Mouse (Mus musculus): Measurements from ENCODE around the gene Kcnh2. TPM values are rescaled to one million over a fixed set of nuclear protein-coding genes. Genes with fewer than 3 reads are reported as not detected.
A peak's percentile ranks its signal among the peaks of the same experiment; 100 is the strongest.

Gene Kcnh2
- polyA plus RNA-seq, 1 experiment from 2014 or later, result 13.1 TPM

GRCm38 (mm10) chr5:24383026-24383859 is 31.8 kb upstream of the Kcnh2 start:
- peaks cover 9% of the 10 kb centered on the region; the same call in 1 of the 2 replicates for H3K27me3 ChIP-seq (ENCODE audit: control insufficient read depth, insufficient read depth, low read length)
- H3K36me3 ChIP-seq (ENCODE audit: control insufficient read depth, insufficient read depth, low read length), result no peaks in the 10 kb centered on the region
- peak overlapping the region; percentile 70 for H3K4me2 ChIP-seq (ENCODE audit: low read length)
- peaks cover 24% of the 10 kb centered on the region for H3K4me1 ChIP-seq (ENCODE audit: control insufficient read depth, insufficient read depth, low read length)
- peak; percentile 97 for DNase-seq
- peak; percentile 87 for ATAC-seq (ENCODE audit: low FRiP score, low TSS enrichment)
- under 1% methylated on average over 34 of the region's 34 CpGs for WGBS
- peak overlapping the region; percentile 39 for H3K4me3 ChIP-seq (replicated peaks; ENCODE audit: low read depth, low read length)
- peak overlapping the region; percentile 70 for H3K27ac ChIP-seq (replicated peaks; ENCODE audit: low read depth, low read length)
- peak overlapping the region; percentile 52 for H3K9ac ChIP-seq (replicated peaks; ENCODE audit: low read length)
- H3K9me3 ChIP-seq (ENCODE audit: control insufficient read depth, low read length), result no peaks in the 10 kb centered on the region

GRCm38 (mm10) chr5:24381988-24382387 is 30.6 kb upstream of the Kcnh2 start:
- 68% methylated on average over 2 of the region's 2 CpGs for WGBS
- ATAC-seq (ENCODE audit: low FRiP score, low TSS enrichment), result no peak

GRCm38 (mm10) chr5:24381486-24381885 is 30.1 kb upstream of the Kcnh2 start:
- Histone ChIP-seq H3K4me1 (ENCODE audit: control insufficient read depth, insufficient read depth, low read length) (peaks cover 12% of the 10 kb centered on the region; the same call in 1 of the 2 replicates), H3K27ac (replicated peaks; ENCODE audit: low read depth, low read length) (no peak overlapping the region), H3K4me2 (ENCODE audit: low read length) (no peak overlapping the region), H3K36me3 (ENCODE audit: control insufficient read depth, insufficient read depth, low read length) (no peaks in the 10 kb centered on the region), H3K4me3 (replicated peaks; ENCODE audit: low read depth, low read length) (no peak overlapping the region), H3K9ac (replicated peaks; ENCODE audit: low read length) (no peak overlapping the region), H3K9me3 (ENCODE audit: control insufficient read depth, low read length) (no peaks in the 10 kb centered on the region), H3K27me3 (ENCODE audit: control insufficient read depth, insufficient read depth, low read length) (peaks cover 4% of the 10 kb centered on the region; the same call in 1 of the 2 replicates)
- DNase-seq (no peak), ATAC-seq (ENCODE audit: low FRiP score, low TSS enrichment) (no peak)
- WGBS, result 81% methylated on average over 6 of the region's 6 CpGs

More at GRCm38 (mm10) chr5:24381988-24382387, 30.6 kb upstream of the Kcnh2 start:
- no peak for DNase-seq
- peaks cover 13% of the 10 kb centered on the region; the same call in 1 of the 2 replicates for H3K4me1 ChIP-seq (ENCODE audit: control insufficient read depth, insufficient read depth, low read length)
- H3K27me3 ChIP-seq (ENCODE audit: control insufficient read depth, insufficient read depth, low read length), result peaks cover 7% of the 10 kb centered on the region; the same call in 1 of the 2 replicates
- no peak overlapping the region for H3K9ac ChIP-seq (replicated peaks; ENCODE audit: low read length)
- H3K36me3 ChIP-seq (ENCODE audit: control insufficient read depth, insufficient read depth, low read length), result no peaks in the 10 kb centered on the region
- H3K4me3 ChIP-seq (replicated peaks; ENCODE audit: low read depth, low read length), result no peak overlapping the region
- H3K27ac ChIP-seq (replicated peaks; ENCODE audit: low read depth, low read length), result no peak overlapping the region
- H3K9me3 ChIP-seq (ENCODE audit: control insufficient read depth, low read length), result no peaks in the 10 kb centered on the region
- no peak overlapping the region for H3K4me2 ChIP-seq (ENCODE audit: low read length)

GRCm38 (mm10) chr5:24380499-24380898 is 29.1 kb upstream of the Kcnh2 start:
- DNase-seq (no peak), ATAC-seq (ENCODE audit: low FRiP score, low TSS enrichment) (no peak)
- Histone ChIP-seq H3K9me3 (ENCODE audit: control insufficient read depth, low read length) (no peaks in the 10 kb centered on the region), H3K9ac (replicated peaks; ENCODE audit: low read length) (no peak overlapping the region), H3K4me2 (ENCODE audit: low read length) (no peak overlapping the region), H3K36me3 (ENCODE audit: control insufficient read depth, insufficient read depth, low read length) (no peaks in the 10 kb centered on the region), H3K27me3 (ENCODE audit: control insufficient read depth, insufficient read depth, low read length) (no peaks in the 10 kb centered on the region), H3K27ac (replicated peaks; ENCODE audit: low read depth, low read length) (no peak overlapping the region), H3K4me1 (ENCODE audit: control insufficient read depth, insufficient read depth, low read length) (peaks cover 12% of the 10 kb centered on the region; the same call in 1 of the 2 replicates), H3K4me3 (replicated peaks; ENCODE audit: low read depth, low read length) (no peak overlapping the region)
- WGBS, result 90% methylated on average over 4 of the region's 4 CpGs

GRCm38 (mm10) chr5:24379501-24379900 is 28.1 kb upstream of the Kcnh2 start:
- H3K36me3 ChIP-seq (ENCODE audit: control insufficient read depth, insufficient read depth, low read length), result no peaks in the 10 kb centered on the region

GRCm38 (mm10) chr5:24378700-24379099 is 27.3 kb upstream of the Kcnh2 start:
- no peak overlapping the region for H3K27ac ChIP-seq (replicated peaks; ENCODE audit: low read depth, low read length)
- DNase-seq, result no peak
- no peaks in the 10 kb centered on the region for H3K27me3 ChIP-seq (ENCODE audit: control insufficient read depth, insufficient read depth, low read length)
- no peak overlapping the region for H3K4me3 ChIP-seq (replicated peaks; ENCODE audit: low read depth, low read length)
- no peaks in the 10 kb centered on the region for H3K9me3 ChIP-seq (ENCODE audit: control insufficient read depth, low read length)
- 82% methylated on average over 2 of the region's 2 CpGs for WGBS
- H3K4me2 ChIP-seq (ENCODE audit: low read length), result no peak overlapping the region
- no peaks in the 10 kb centered on the region for H3K36me3 ChIP-seq (ENCODE audit: control insufficient read depth, insufficient read depth, low read length)
- peaks cover 7% of the 10 kb centered on the region; the same call in 1 of the 2 replicates for H3K4me1 ChIP-seq (ENCODE audit: control insufficient read depth, insufficient read depth, low read length)
- no peak overlapping the region for H3K9ac ChIP-seq (replicated peaks; ENCODE audit: low read length)
- no peak for ATAC-seq (ENCODE audit: low FRiP score, low TSS enrichment)

More at GRCm38 (mm10) chr5:24379501-24379900, 28.1 kb upstream of the Kcnh2 start:
- Histone ChIP-seq H3K4me3 (replicated peaks; ENCODE audit: low read depth, low read length) (no peak overlapping the region), H3K4me2 (ENCODE audit: low read length) (no peak overlapping the region), H3K9me3 (ENCODE audit: control insufficient read depth, low read length) (no peaks in the 10 kb centered on the region), H3K27ac (replicated peaks; ENCODE audit: low read depth, low read length) (no peak overlapping the region), H3K27me3 (ENCODE audit: control insufficient read depth, insufficient read depth, low read length) (no peaks in the 10 kb centered on the region), H3K4me1 (ENCODE audit: control insufficient read depth, insufficient read depth, low read length) (peaks cover 12% of the 10 kb centered on the region; the same call in 1 of the 2 replicates), H3K9ac (replicated peaks; ENCODE audit: low read length) (no peak overlapping the region)
- DNase-seq, result no peak
- ATAC-seq (ENCODE audit: low FRiP score, low TSS enrichment), result no peak
- 82% methylated on average over 4 of the region's 4 CpGs for WGBS

- WGBS, result 83% methylated on average over 7 of the region's 7 CpGs
- no peak for ATAC-seq (ENCODE audit: low FRiP score, low TSS enrichment)
- no peak overlapping the region for H3K27ac ChIP-seq (replicated peaks; ENCODE audit: low read depth, low read length)
- H3K27me3 ChIP-seq (ENCODE audit: control insufficient read depth, insufficient read depth, low read length), result no peaks in the 10 kb centered on the region
- H3K4me3 ChIP-seq (replicated peaks; ENCODE audit: low read depth, low read length), result no peak overlapping the region
- no peaks in the 10 kb centered on the region for H3K4me1 ChIP-seq (ENCODE audit: control insufficient read depth, insufficient read depth, low read length)
- no peak overlapping the region for H3K4me2 ChIP-seq (ENCODE audit: low read length)
- H3K9me3 ChIP-seq (ENCODE audit: control insufficient read depth, low read length), result no peaks in the 10 kb centered on the region
- no peak overlapping the region for H3K9ac ChIP-seq (replicated peaks; ENCODE audit: low read length)
- no peak for DNase-seq
- H3K36me3 ChIP-seq (ENCODE audit: control insufficient read depth, insufficient read depth, low read length), result no peaks in the 10 kb centered on the region
These were observed 23.4 kb upstream of the Kcnh2 start for GRCm38 (mm10) chr5:24374666-24375328.

- Histone ChIP-seq H3K9ac (replicated peaks; ENCODE audit: low read length) (no peak overlapping the region), H3K27me3 (ENCODE audit: control insufficient read depth, insufficient read depth, low read length) (no peaks in the 10 kb centered on the region), H3K36me3 (ENCODE audit: control insufficient read depth, insufficient read depth, low read length) (no peaks in the 10 kb centered on the region), H3K4me2 (ENCODE audit: low read length) (no peak overlapping the region), H3K9me3 (ENCODE audit: control insufficient read depth, low read length) (no peaks in the 10 kb centered on the region), H3K27ac (replicated peaks; ENCODE audit: low read depth, low read length) (no peak overlapping the region), H3K4me3 (replicated peaks; ENCODE audit: low read depth, low read length) (no peak overlapping the region), H3K4me1 (ENCODE audit: control insufficient read depth, insufficient read depth, low read length) (no peaks in the 10 kb centered on the region)
- peak; percentile 42 for DNase-seq
- ATAC-seq (ENCODE audit: low FRiP score, low TSS enrichment), result no peak
- WGBS, result 53% methylated on average over 6 of the region's 6 CpGs
These were observed 22.8 kb upstream of the Kcnh2 start for GRCm38 (mm10) chr5:24374216-24374615.

All from midbrain, embryonic 14.5 days (tissue).